Mouse (Mus musculus) MEL (cell line): ENCODE results near the gene Ccdc142. TPM values are rescaled to one million over a fixed set of nuclear protein-coding genes. Genes with fewer than 3 reads are reported as not detected.

Experiments
- DNase-seq: peaks from one replicate; pipeline ENCODE4 v3.0.0; 2011; ENCODE audit warnings: low read depth, low spot score
- H3K27ac ChIP-seq: 2 replicates; pipeline ENCODE4 v1.5.1; 2012; ENCODE audit warnings: low read depth, mild to moderate bottlenecking, control low read depth, low read length, moderate library complexity; ENCODE audit not compliant: control insufficient read depth
- H3K27me3 ChIP-seq, 2 experiments: fragments of 150-350 bp in 1 of 2; sonication (generic) in 1 of 2; 2 replicates each; pipeline ENCODE4 v1.6.1; 2012; ENCODE audit warnings: low read length in 2 of 2, mild to moderate bottlenecking in 2 of 2, improper control_type of control experiment in 1 of 2, moderate library complexity in 1 of 2; ENCODE audit not compliant: insufficient read depth in 2 of 2, control insufficient read depth in 1 of 2
- H3K36me3 ChIP-seq, 2 experiments: 2 replicates each; pipeline ENCODE4 v1.6.1; 2012 to 2014; ENCODE audit warnings: low read length in 2 of 2, improper control_type of control experiment in 1 of 2, inconsistent platforms in 1 of 2, mild to moderate bottlenecking in 1 of 2; ENCODE audit not compliant: insufficient read depth in 2 of 2, control insufficient read depth in 1 of 2
- H3K4me1 ChIP-seq, 2 experiments: fragments of 150-350 bp in 1 of 2; sonication (generic) in 1 of 2; 2 replicates each; pipeline ENCODE4 v1.6.1; 2012; ENCODE audit warnings: low read length in 2 of 2, improper control_type of control experiment in 1 of 2, mild to moderate bottlenecking in 1 of 2; ENCODE audit not compliant: insufficient read depth in 2 of 2, control insufficient read depth in 1 of 2
- H3K4me3 ChIP-seq, 2 experiments: fragments of 150-350 bp in 1 of 2; sonication (generic) in 1 of 2; 2 replicates each; pipeline ENCODE4 v1.5.1; 2012; ENCODE audit warnings: low read depth in 2 of 2, low read length in 2 of 2, mild to moderate bottlenecking in 2 of 2, moderate library complexity in 2 of 2, control low read depth in 1 of 2, improper control_type of control experiment in 1 of 2; ENCODE audit not compliant: control insufficient read depth in 1 of 2, insufficient read depth in 1 of 2
- H3K79me2 ChIP-seq: 2 replicates; pipeline ENCODE4 v1.6.1; 2012; ENCODE audit warnings: mild to moderate bottlenecking, low read length, moderate library complexity; ENCODE audit not compliant: control insufficient read depth, poor library complexity, insufficient read depth
- H3K9ac ChIP-seq: 2 replicates; pipeline ENCODE4 v1.6.1; 2012; ENCODE audit warnings: low read depth, mild to moderate bottlenecking, control low read depth, low read length, moderate library complexity; ENCODE audit not compliant: control insufficient read depth, poor library complexity, severe bottlenecking
- H3K9me3 ChIP-seq: fragments of 150-350 bp; sonication (generic); replicated peaks from 2 replicates; pipeline ENCODE4 v1.6.1; 2012; ENCODE audit warnings: mild to moderate bottlenecking, low read length, improper control_type of control experiment, moderate library complexity; ENCODE audit not compliant: insufficient read depth
- BHLHE40 ChIP-seq: IDR thresholded peaks from 2 replicates; pipeline ENCODE4 v1.6.1; 2012; ENCODE audit warnings: low read depth, mild to moderate bottlenecking, inconsistent platforms, low read length, improper control_type of control experiment, borderline replicate concordance
- CHD1 ChIP-seq: IDR thresholded peaks from 2 replicates; pipeline ENCODE4 v1.6.1; 2012; ENCODE audit warnings: low read depth, mild to moderate bottlenecking, inconsistent platforms, low read length, improper control_type of control experiment
- JUND ChIP-seq: IDR thresholded peaks from 2 replicates; pipeline ENCODE4 v1.6.1; 2011; ENCODE audit warnings: low read depth, mild to moderate bottlenecking, improper control_type of control experiment, low read length
- MXI1 ChIP-seq: IDR thresholded peaks from 2 replicates; pipeline ENCODE4 v1.6.1; 2011; ENCODE audit warnings: mild to moderate bottlenecking, low read depth, low read length, improper control_type of control experiment
- NELFE ChIP-seq: IDR thresholded peaks from 2 replicates; pipeline ENCODE4 v1.6.1; 2011; ENCODE audit warnings: low read depth, low read length, improper control_type of control experiment
- POLR2A ChIP-seq, 2 experiments: IDR thresholded peaks; 2 replicates each; pipeline ENCODE4 v1.6.1; 2011 to 2012; ENCODE audit warnings: low read length in 2 of 2, mild to moderate bottlenecking in 2 of 2, control low read depth in 1 of 2, improper control_type of control experiment in 1 of 2, low read depth in 1 of 2, moderate library complexity in 1 of 2; ENCODE audit not compliant: control insufficient read depth in 1 of 2, insufficient read depth in 1 of 2, poor library complexity in 1 of 2
- RAD21 ChIP-seq: IDR thresholded peaks from 2 replicates; pipeline ENCODE4 v1.6.1; 2011; ENCODE audit warnings: mild to moderate bottlenecking, low read depth, low read length, improper control_type of control experiment
- RCOR1 ChIP-seq: IDR thresholded peaks from 2 replicates; pipeline ENCODE4 v1.6.1; 2012; ENCODE audit warnings: low read depth, mild to moderate bottlenecking, inconsistent platforms, low read length, improper control_type of control experiment
- SMC3 ChIP-seq: IDR thresholded peaks from 2 replicates; pipeline ENCODE4 v1.6.1; 2011; ENCODE audit warnings: low read depth, low read length, improper control_type of control experiment
- TAL1 ChIP-seq: IDR thresholded peaks from 2 replicates; pipeline ENCODE4 v1.6.1; 2012; ENCODE audit warnings: mild to moderate bottlenecking, inconsistent platforms, low read length, moderate library complexity, mixed read lengths
- TCF12 ChIP-seq: IDR thresholded peaks from 2 replicates; pipeline ENCODE4 v1.6.1; 2014; ENCODE audit warnings: low read depth, mild to moderate bottlenecking, inconsistent platforms, low read length, improper control_type of control experiment, moderate library complexity
- UBTF ChIP-seq: IDR thresholded peaks from 2 replicates; pipeline ENCODE4 v1.6.1; 2012; ENCODE audit warnings: low read depth, mild to moderate bottlenecking, inconsistent platforms, low read length, improper control_type of control experiment, moderate library complexity, borderline replicate concordance; ENCODE audit not compliant: insufficient read depth
- USF1 ChIP-seq: IDR thresholded peaks from 2 replicates; pipeline ENCODE4 v1.6.1; 2014; ENCODE audit warnings: low read depth, mild to moderate bottlenecking, inconsistent platforms, low read length, improper control_type of control experiment, moderate library complexity
- USF2 ChIP-seq, 2 experiments: IDR thresholded peaks; 2 replicates each; pipeline ENCODE4 v1.6.1; 2011 to 2012; ENCODE audit warnings: improper control_type of control experiment in 2 of 2, low read length in 2 of 2, borderline replicate concordance in 1 of 2, inconsistent platforms in 1 of 2, low read depth in 1 of 2, mild to moderate bottlenecking in 1 of 2; ENCODE audit not compliant: insufficient read depth in 1 of 2
- ZKSCAN1 ChIP-seq: IDR thresholded peaks from 2 replicates; pipeline ENCODE4 v1.6.1; 2012; ENCODE audit warnings: low read depth, mild to moderate bottlenecking, inconsistent platforms, low read length, improper control_type of control experiment, moderate library complexity
- ZNF384 ChIP-seq: IDR thresholded peaks from 2 replicates; pipeline ENCODE4 v1.6.1; 2012; ENCODE audit warnings: low read depth, mild to moderate bottlenecking, inconsistent platforms, low read length, improper control_type of control experiment
- polyA plus RNA-seq, 2 experiments: library from polyadenylated mRNA; stranded (reverse) in 1 of 2; unstranded in 1 of 2; fragments of >175 nt in 1 of 2; fragments of >200 nt in 1 of 2; gene quantifications; 2 replicates each; pipeline versions ENCODE4 v1.2.1 to v1.2.4; 2012; ENCODE audit warnings: low replicate concordance in 2 of 2, low read depth in 1 of 2; ENCODE audit not compliant: insufficient read length in 2 of 2, insufficient read depth in 1 of 2, missing spikeins in 1 of 2
- total RNA-seq: library from RNA; depleted of rRNA; stranded (reverse); fragments of 300-350 nt; gene quantifications from 2 replicates; pipeline ENCODE4 v1.2.3, GENCODE M21; 2012

Ccdc142 gene
- total and polyA plus RNA-seq, 3 experiments: 2.2 to 5.1 TPM; not detected in 1

- TF ChIP-seq NELFE (no peak), BHLHE40 (no peak), ZNF384 (no peak), CHD1 (no peak), USF2 (IDR thresholded peaks at IDR 0.05; ENCODE audit: borderline replicate concordance in 1 of 2, insufficient read depth in 1 of 2, low read depth in 1 of 2, low read length in 2 of 2) (no peak), MXI1 (no peak), UBTF (no peak), RCOR1 (no peak), TCF12 (no peak), USF1 (no peak), POLR2A (IDR thresholded peaks at IDR 0.05; ENCODE audit: control insufficient read depth in 1 of 2, insufficient read depth in 1 of 2, low read depth in 1 of 2, low read length in 2 of 2, poor library complexity in 1 of 2) (no peak), JUND (no peak), ZKSCAN1 (no peak), TAL1 (no peak)
- Histone ChIP-seq H3K4me1 (peaks cover 0 to 13% of the 10 kb centered on the region in 2 experiments; a peak in 3 of 4 replicates), H3K9me3 (no peaks in the 10 kb centered on the region), H3K36me3 (no peaks in the 10 kb centered on the region; a peak in 1 of 4 replicates), H3K27ac (no peak overlapping the region), H3K79me2 (no peaks in the 10 kb centered on the region), H3K4me3 (no peak overlapping the region), H3K9ac (no peak overlapping the region), H3K27me3 (no peaks in the 10 kb centered on the region)
- DNase-seq: no peak
Observed at GRCm38 (mm10) chr6:83131469-83132034, 30.2 kb downstream of the Ccdc142 start.

GRCm38 (mm10) chr6:83132176-83132919, 30.9 kb downstream of the Ccdc142 start:
- Histone ChIP-seq H3K4me3 (no peak overlapping the region), H3K4me1 (peaks cover 0 to 14% of the 10 kb centered on the region in 2 experiments; a peak in 3 of 4 replicates), H3K79me2 (peaks cover 6% of the 10 kb centered on the region; the same call in 1 of the 2 replicates), H3K36me3 (no peaks in the 10 kb centered on the region; a peak in 1 of 4 replicates), H3K9me3 (no peaks in the 10 kb centered on the region), H3K27me3 (no peaks in the 10 kb centered on the region), H3K9ac (no peak overlapping the region), H3K27ac (no peak overlapping the region)
- TF ChIP-seq USF1 (0 out of 2 replicates have a peak, but pooled peaks have one; percentile 30), RAD21 (no peak), ZNF384 (peak; percentile 57), SMC3 (no peak)
- DNase-seq: no peak
